Mouse (Mus musculus) limb, embryonic 15.5 days (tissue): ENCODE measurements around the gene Lgals8. TPM values are rescaled to one million over a fixed set of nuclear protein-coding genes. Genes with fewer than 3 reads are reported as not detected.
A peak's percentile ranks its signal among the peaks of the same experiment; 100 is the strongest.

Source experiments
- ATAC-seq: fragments of 200-750 bp; cut with Nextera tagmentation; 2 replicates; pipeline ENCODE4 v1.8.0; 2017; ENCODE audit warnings: low read depth, moderate TSS enrichment; ENCODE audit not compliant: insufficient number of reproducible peaks, low FRiP score, low TSS enrichment
- H3K27ac ChIP-seq: fragments of 300-500 bp; sonication (generic); 2 replicates; pipeline ENCODE4 v1.5.1; 2015; ENCODE audit warnings: moderate library complexity, mild to moderate bottlenecking, inconsistent platforms
- H3K27me3 ChIP-seq: fragments of 300-500 bp; sonication (generic); 2 replicates; pipeline ENCODE4 v1.6.1; 2015; ENCODE audit warnings: inconsistent platforms
- H3K36me3 ChIP-seq: fragments of 300-500 bp; sonication (generic); 2 replicates; pipeline ENCODE4 v1.6.1; 2015; ENCODE audit warnings: inconsistent platforms
- H3K4me1 ChIP-seq: fragments of 300-500 bp; sonication (generic); 2 replicates; pipeline ENCODE4 v1.6.1; 2015; ENCODE audit warnings: inconsistent platforms
- H3K4me2 ChIP-seq: fragments of 300-500 bp; sonication (generic); 2 replicates; pipeline ENCODE4 v1.6.1; 2015; ENCODE audit warnings: mild to moderate bottlenecking, inconsistent platforms
- H3K4me3 ChIP-seq: fragments of 300-500 bp; sonication (generic); 2 replicates; pipeline ENCODE4 v1.5.1; 2015; ENCODE audit warnings: mild to moderate bottlenecking, inconsistent platforms
- H3K9ac ChIP-seq: fragments of 300-500 bp; sonication (generic); 2 replicates; pipeline ENCODE4 v1.6.1; 2015; ENCODE audit warnings: inconsistent platforms
- H3K9me3 ChIP-seq: fragments of 300-500 bp; sonication (generic); 2 replicates; pipeline ENCODE4 v1.6.1; 2016; ENCODE audit warnings: inconsistent platforms
- WGBS: fragments of 180-500 bp; shearing (Covaris S2); methylation state at CpG from one replicate; pipeline ENCODE4 v1.1.7; 2015; 5-methylcytosine and 5-hydroxymethylcytosine counted together
- polyA plus RNA-seq: library from polyadenylated mRNA; unstranded; fragments of >200 nt; fragmentation: Nextera tagmentation; extraction: Ambion mirVana; gene quantifications from 2 replicates; pipeline ENCODE4 v1.2.1, GENCODE M21; 2015

The Lgals8 gene
- polyA plus RNA-seq, 1 experiment from 2014 or later = 23.6 TPM

DNA sequence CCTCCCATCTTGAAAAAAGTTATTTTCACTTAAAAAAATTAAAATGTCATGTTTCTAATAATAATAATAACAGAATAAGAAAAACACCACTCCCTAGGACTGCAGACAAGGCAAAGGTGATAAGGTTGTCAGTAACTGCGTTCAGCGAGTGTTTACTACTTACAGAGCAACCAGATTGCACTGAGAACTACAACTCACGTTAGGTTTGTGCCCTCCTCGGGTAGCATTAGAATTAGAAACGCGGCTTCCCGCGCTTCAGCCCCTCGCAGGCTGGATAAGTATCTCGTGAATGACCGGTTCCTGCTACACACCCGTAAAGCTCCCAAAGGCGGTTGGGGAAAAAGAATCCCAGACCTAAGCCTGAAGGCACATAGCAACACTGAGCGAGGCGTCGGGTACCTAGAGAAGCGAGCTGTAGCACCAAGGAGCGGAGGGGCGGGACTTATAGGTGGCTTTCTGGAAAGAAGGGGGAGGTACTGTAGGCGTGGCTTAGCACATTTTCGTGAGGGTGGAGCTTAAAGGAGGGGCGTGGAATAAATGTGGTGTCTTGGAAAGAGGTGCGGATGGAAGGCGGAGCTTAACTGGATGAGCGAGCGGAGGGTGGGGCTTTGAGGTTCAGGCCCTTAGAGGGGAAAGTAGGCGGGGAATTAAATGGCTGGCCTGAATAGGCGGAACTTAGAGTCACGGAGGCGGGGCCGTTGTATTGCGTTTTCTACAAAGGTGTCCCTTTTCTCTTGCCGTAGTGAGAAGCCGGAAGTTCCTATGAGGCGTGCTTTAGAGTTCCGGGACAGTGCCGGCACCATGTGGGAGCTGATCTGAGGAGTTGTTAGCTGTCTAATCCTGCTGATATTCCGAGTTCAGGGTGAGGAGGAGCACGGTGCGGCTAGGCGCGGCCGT lies 69.9 kb downstream of the Lgals8 start, which contains the start of gene Heatr1:
TSS of gene Heatr1 (plus strand) at position 419 of the 897 bp plus-strand sequence.
- ATAC-seq = peak; percentile 98
- under 1% methylated on average over 43 of the region's 43 CpGs for WGBS
- Histone ChIP-seq H3K9me3 (no peaks in the 10 kb centered on the region), H3K36me3 (peaks cover 16% of the 10 kb centered on the region), H3K27me3 (peaks cover 9% of the 10 kb centered on the region; the same call in 1 of the 2 replicates), H3K9ac (peak within 1 kb of the TSS; percentile 37), H3K4me1 (peaks cover 8% of the 10 kb centered on the region), H3K4me3 (peak within 1 kb of the TSS; percentile 71), H3K4me2 (peak within 1 kb of the TSS; percentile 89), H3K27ac (peak within 1 kb of the TSS; percentile 69)

Other genes starting within 250 kb of the Lgals8 start
- 11.5 and 12.4 TPM in 2 replicates for gene Mtr, start 206.8 kb downstream of the Lgals8 start, polyA plus RNA-seq
- 158 and 510 TPM in 2 replicates for gene Actn2, start 124.2 kb downstream of the Lgals8 start, polyA plus RNA-seq
- 13.4 and 14.2 TPM in 2 replicates for gene Heatr1, start 69.9 kb downstream of the Lgals8 start, polyA plus RNA-seq
- 5.7 and 5.8 TPM in 2 replicates for gene Edaradd, start 55.5 kb upstream of the Lgals8 start, polyA plus RNA-seq
- gene Ero1lb, start 100.9 kb upstream of the Lgals8 start, polyA plus RNA-seq = 5.1 and 6.6 TPM in 2 replicates